Mouse (Mus musculus) liver, embryonic 14.5 days (tissue): ENCODE measurements around the gene Bcl11b. TPM values are rescaled to one million over a fixed set of nuclear protein-coding genes. Genes with fewer than 3 reads are reported as not detected.

Experiments used
- ATAC-seq: fragments of 200-750 bp; cut with Nextera tagmentation; 2 replicates; pipeline ENCODE4 v1.8.0; 2017; ENCODE audit warnings: moderate number of reproducible peaks, mild to moderate bottlenecking, moderate library complexity; ENCODE audit not compliant: insufficient read depth
- DNase-seq, 3 experiments: peaks; one replicate each; pipeline ENCODE4 v3.0.0-alpha.2; 2012 to 2013; ENCODE audit warnings: low read depth in 3 of 3, low spot score in 3 of 3
- H3K27ac ChIP-seq: fragments of 300-500 bp; sonication (generic); 2 replicates; pipeline ENCODE4 v1.5.1; 2014; ENCODE audit warnings: moderate library complexity, mild to moderate bottlenecking, control low read depth, inconsistent platforms
- H3K27me3 ChIP-seq: fragments of 300-500 bp; sonication (generic); 2 replicates; pipeline ENCODE4 v1.6.1; 2014; ENCODE audit warnings: mild to moderate bottlenecking, low read length, moderate library complexity; ENCODE audit not compliant: control insufficient read depth, insufficient read depth
- H3K36me3 ChIP-seq: fragments of 300-500 bp; sonication (generic); replicated peaks from 2 replicates; pipeline ENCODE4 v1.6.1; 2014; ENCODE audit warnings: low read depth; ENCODE audit not compliant: control insufficient read depth, insufficient read depth
- H3K4me1 ChIP-seq, 2 experiments: fragments of 200-500 bp in 1 of 2; fragments of 300-500 bp in 1 of 2; sonication (generic) in 1 of 2; replicated peaks; 2 replicates each; pipeline ENCODE4 v1.6.1; 2012 to 2014; ENCODE audit warnings: antibody characterized with exemption in 1 of 2, inconsistent platforms in 1 of 2, low read length in 1 of 2; ENCODE audit not compliant: control insufficient read depth in 2 of 2, insufficient read depth in 2 of 2
- H3K4me2 ChIP-seq: fragments of 300-500 bp; sonication (generic); 2 replicates; pipeline ENCODE4 v1.6.1; 2014; ENCODE audit warnings: low read depth, mild to moderate bottlenecking, control low read depth, moderate library complexity
- H3K4me3 ChIP-seq, 2 experiments: fragments of 200-500 bp in 1 of 2; fragments of 300-500 bp in 1 of 2; sonication (generic) in 1 of 2; 2 replicates each; pipeline ENCODE4 v1.5.1; 2012 to 2014; ENCODE audit warnings: low read depth in 2 of 2, low read length in 2 of 2, mild to moderate bottlenecking in 2 of 2, control low read depth in 1 of 2, inconsistent platforms in 1 of 2, moderate library complexity in 1 of 2; ENCODE audit not compliant: insufficient read depth in 1 of 2
- H3K9ac ChIP-seq: fragments of 300-500 bp; sonication (generic); replicated peaks from 2 replicates; pipeline ENCODE4 v1.6.1; 2014; ENCODE audit warnings: mild to moderate bottlenecking, control low read depth, moderate library complexity
- H3K9me3 ChIP-seq: fragments of 300-500 bp; sonication (generic); 2 replicates; pipeline ENCODE4 v1.6.1; 2016; ENCODE audit warnings: low read length, mixed read lengths; ENCODE audit not compliant: control insufficient read depth
- CTCF ChIP-seq: IDR thresholded peaks from 2 replicates; pipeline ENCODE4 v1.5.1; 2016; ENCODE audit warnings: antibody characterized with exemption, low read depth, control low read depth
- EP300 ChIP-seq: IDR thresholded peaks from 2 replicates; pipeline ENCODE4 v1.6.1; 2016; ENCODE audit warnings: antibody characterized with exemption, low read depth
- WGBS: fragments of 180-500 bp; shearing (Covaris S2); extraction: QIAGEN DNeasy Blood & Tissue Kit; methylation state at CpG from one replicate; pipeline ENCODE4 v1.1.7; 2014; ENCODE audit not compliant: insufficient replicate concordance; 5-methylcytosine and 5-hydroxymethylcytosine counted together
- polyA plus RNA-seq, 2 experiments: library from polyadenylated mRNA; depleted of rRNA in 1 of 2; stranded (reverse) in 1 of 2; unstranded in 1 of 2; fragments of >200 nt; fragmentation: Nextera tagmentation in 1 of 2; extraction: Ambion mirVana in 1 of 2; gene quantifications; 2 replicates each; pipeline versions ENCODE4 v1.2.1 to v1.2.3; 2012 to 2014

Bcl11b gene
- polyA plus RNA-seq, 2 experiments = 0.02 TPM; not detected in 1

DNA sequence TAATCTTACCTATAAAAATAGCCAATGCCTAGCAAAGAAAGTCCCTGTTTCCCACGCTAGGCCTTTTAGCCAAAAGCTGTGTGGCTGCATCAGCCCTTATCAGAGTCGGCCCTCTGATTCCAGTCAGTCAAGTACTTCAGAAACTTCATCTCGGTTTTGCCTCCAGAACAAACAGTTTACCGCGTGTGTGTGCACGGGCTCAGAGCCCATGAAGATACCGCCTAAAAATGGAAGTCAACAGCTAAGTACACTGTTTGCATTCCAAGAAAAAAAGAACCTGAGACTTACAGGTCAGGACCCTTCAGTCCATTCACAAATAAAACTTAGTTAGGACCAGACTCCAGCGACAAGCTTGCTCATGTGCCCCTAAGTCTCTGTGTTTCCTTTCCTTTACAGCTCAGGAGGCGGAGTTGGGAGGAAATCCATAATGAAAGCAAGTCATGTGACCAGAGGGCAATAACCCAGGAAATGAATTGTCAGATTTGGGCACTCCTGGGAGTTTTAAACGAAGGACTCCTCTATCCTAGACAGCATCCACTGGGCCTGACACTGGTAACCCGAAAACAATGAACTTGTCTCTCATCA lies 29.8 kb downstream of the Bcl11b start:
- peaks cover 27% of the 10 kb centered on the region for H3K27me3 ChIP-seq
- no peak for ATAC-seq
- no peak overlapping the region for H3K9ac ChIP-seq
- H3K4me3 ChIP-seq = no peak overlapping the region
- no peak overlapping the region for H3K27ac ChIP-seq
- WGBS = 51% methylated on average over 11 of the region's 11 CpGs
- TF ChIP-seq CTCF (no peak), EP300 (no peak)
- no peaks in the 10 kb centered on the region for H3K4me1 ChIP-seq
- H3K4me2 ChIP-seq = no peak overlapping the region
- H3K36me3 ChIP-seq = no peaks in the 10 kb centered on the region
- DNase-seq = no peak
- no peaks in the 10 kb centered on the region for H3K9me3 ChIP-seq

DNA sequence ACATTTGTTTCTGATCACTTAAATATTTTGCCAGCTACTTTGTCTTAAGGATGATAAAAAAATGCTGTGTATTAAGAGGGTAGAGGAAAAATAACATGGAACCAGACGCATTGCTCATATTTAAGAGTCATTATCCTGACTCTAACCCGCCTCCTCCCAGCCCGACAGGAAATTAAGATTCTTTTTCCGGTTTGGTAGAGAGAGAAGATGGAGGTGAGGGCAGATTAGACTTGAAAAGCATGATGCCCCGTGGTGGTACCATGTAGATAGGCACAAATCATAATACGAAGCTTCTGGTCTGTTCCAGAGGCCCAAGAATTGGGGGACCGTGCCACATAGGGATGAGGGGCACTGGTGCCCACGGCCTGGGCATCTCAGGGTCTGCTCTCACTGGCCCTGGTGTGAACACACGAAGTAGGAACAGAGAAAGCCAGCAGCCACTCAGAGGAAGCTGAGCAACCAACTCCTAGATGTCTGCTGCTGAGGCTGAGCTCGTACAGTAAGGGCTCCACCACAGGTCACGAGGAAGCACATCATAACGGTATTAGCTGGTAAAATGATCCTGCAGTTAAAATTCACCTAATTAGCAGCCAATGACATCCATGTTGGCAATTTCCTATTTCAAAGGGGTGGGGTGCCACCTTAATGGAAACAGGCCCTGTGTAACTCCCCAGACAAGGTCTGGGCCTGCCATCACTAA lies 32.2 kb downstream of the Bcl11b start:
- Histone ChIP-seq H3K27me3 (peaks cover 8% of the 10 kb centered on the region), H3K27ac (no peak overlapping the region), H3K4me1 (no peaks in the 10 kb centered on the region), H3K4me3 (no peak overlapping the region), H3K9me3 (no peaks in the 10 kb centered on the region), H3K4me2 (no peak overlapping the region), H3K9ac (no peak overlapping the region), H3K36me3 (no peaks in the 10 kb centered on the region)
- WGBS = 51% methylated on average over 12 of the region's 12 CpGs
- ATAC-seq = no peak
- TF ChIP-seq CTCF (no peak), EP300 (no peak)
- no peak for DNase-seq

DNA sequence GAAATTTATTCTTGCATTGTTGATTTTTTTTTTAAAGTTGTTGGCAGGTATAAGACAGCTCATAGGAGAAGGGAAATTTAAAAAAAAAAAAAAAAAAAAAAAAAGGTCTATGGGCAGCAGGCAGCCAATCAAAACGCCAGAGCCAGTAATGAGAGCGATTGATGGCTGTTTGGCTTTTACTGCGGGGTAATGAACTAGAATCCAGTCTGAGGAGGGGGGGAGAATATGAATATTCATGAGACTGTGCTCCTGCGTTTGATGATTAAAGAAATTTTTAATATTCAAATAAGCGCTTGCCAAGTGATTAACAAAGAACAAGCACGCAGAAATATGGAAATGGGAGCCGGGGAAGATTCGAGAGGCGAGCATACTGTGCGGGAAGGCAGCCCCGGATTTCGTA lies 32.8 kb downstream of the Bcl11b start:
- ATAC-seq = no peak
- no peak overlapping the region for H3K9ac ChIP-seq
- no peak for TF ChIP-seq CTCF
- TF ChIP-seq EP300 = no peak
- no peaks in the 10 kb centered on the region for H3K9me3 ChIP-seq
- no peaks in the 10 kb centered on the region for H3K4me1 ChIP-seq
- DNase-seq = no peak
- H3K4me2 ChIP-seq = no peak overlapping the region
- 0 out of 2 replicates have a peak, but pooled peaks cover 3% of the 10 kb centered on the region for H3K27me3 ChIP-seq
- no peak overlapping the region for H3K4me3 ChIP-seq
- no peak overlapping the region for H3K27ac ChIP-seq
- 35% methylated on average over 12 of the region's 12 CpGs for WGBS
- H3K36me3 ChIP-seq = no peaks in the 10 kb centered on the region

DNA sequence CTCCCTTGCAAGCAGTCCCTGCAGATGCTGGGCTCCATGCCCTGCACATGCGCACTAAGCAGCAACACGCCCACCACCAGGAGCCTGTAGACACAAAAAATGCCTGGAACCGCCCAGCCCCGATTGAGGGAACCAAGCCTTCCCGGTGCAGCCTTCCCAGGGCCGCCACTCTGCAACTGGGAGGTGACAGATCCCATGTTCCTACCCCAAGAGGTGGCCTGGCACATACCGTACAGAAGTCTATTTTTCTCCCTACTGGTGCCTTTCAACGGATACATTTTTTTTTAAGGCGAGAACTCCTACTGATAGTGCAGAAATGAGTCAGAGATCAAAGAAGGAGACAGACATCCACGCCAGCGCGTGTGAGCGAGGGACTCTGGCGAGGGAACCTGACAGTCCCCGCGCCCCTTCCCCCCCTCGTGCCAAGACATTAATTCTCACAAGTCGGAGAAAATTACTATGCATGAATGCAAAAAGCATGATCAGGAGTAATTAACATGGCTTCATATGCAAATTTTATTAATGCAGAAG lies 33.5 kb downstream of the Bcl11b start:
- no peak overlapping the region for H3K4me2 ChIP-seq
- WGBS = 39% methylated on average over 18 of the region's 18 CpGs

DNA sequence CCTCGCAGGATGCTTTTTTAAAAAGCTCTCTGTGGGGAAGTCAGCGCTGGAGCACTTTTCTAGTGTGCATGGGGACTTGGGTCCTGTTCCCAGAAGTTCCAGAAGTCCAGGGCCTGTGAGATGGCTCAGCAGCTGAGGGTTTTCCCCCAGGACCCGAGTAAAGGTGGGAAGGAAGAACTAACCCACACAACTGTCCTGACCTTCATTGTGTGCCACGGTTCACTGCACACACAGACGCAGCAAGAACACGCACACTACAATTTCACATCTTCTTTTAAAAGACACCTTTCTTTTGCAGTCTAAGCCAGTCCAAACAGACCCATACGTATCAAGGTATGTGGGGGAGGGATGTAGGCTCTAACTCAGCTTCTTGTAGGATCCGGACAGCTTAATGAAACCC lies 34.3 kb downstream of the Bcl11b start:
- no peak overlapping the region for H3K4me3 ChIP-seq
- H3K9ac ChIP-seq = no peak overlapping the region
- H3K9me3 ChIP-seq = no peaks in the 10 kb centered on the region
- 60% methylated on average over 8 of the region's 8 CpGs for WGBS
- no peak overlapping the region for H3K4me2 ChIP-seq
- TF ChIP-seq EP300 (no peak), CTCF (no peak)
- H3K4me1 ChIP-seq = no peaks in the 10 kb centered on the region
- ATAC-seq (no peak), DNase-seq (no peak)
- no peak overlapping the region for H3K27ac ChIP-seq
- H3K36me3 ChIP-seq = no peaks in the 10 kb centered on the region
- H3K27me3 ChIP-seq = no peaks in the 10 kb centered on the region

More for the DNA sequence above, 33.5 kb downstream of the Bcl11b start:
- no peak for ATAC-seq
- Histone ChIP-seq H3K4me1 (no peaks in the 10 kb centered on the region), H3K9me3 (no peaks in the 10 kb centered on the region), H3K9ac (no peak overlapping the region), H3K27ac (no peak overlapping the region), H3K36me3 (no peaks in the 10 kb centered on the region), H3K4me3 (no peak overlapping the region), H3K27me3 (no peaks in the 10 kb centered on the region)
- TF ChIP-seq CTCF (no peak), EP300 (no peak)
- DNase-seq = no peak
